Mouse (Mus musculus) heart, embryonic 12.5 days (tissue): ENCODE results near the gene Gm42791. TPM values are rescaled to one million over a fixed set of nuclear protein-coding genes. Genes with fewer than 3 reads are reported as not detected.

Experiments
- ATAC-seq: fragments of 200-750 bp; cut with Nextera tagmentation; 2 replicates; pipeline ENCODE4 v1.8.0; 2017; ENCODE audit warnings: moderate TSS enrichment, moderate library complexity; ENCODE audit not compliant: insufficient number of reproducible peaks, low FRiP score
- H3K27ac ChIP-seq: fragments of 300-500 bp; sonication (generic); 2 replicates; pipeline ENCODE4 v1.5.1; 2016; ENCODE audit warnings: mild to moderate bottlenecking, moderate library complexity; ENCODE audit not compliant: poor library complexity, severe bottlenecking
- H3K27me3 ChIP-seq: fragments of 300-500 bp; sonication (generic); replicated peaks from 2 replicates; pipeline ENCODE4 v1.6.1; 2016; ENCODE audit warnings: mild to moderate bottlenecking, moderate library complexity
- H3K36me3 ChIP-seq: fragments of 300-500 bp; sonication (generic); 2 replicates; pipeline ENCODE4 v1.6.1; 2016; ENCODE audit warnings: mild to moderate bottlenecking, moderate library complexity
- H3K4me1 ChIP-seq: fragments of 300-500 bp; sonication (generic); replicated peaks from 2 replicates; pipeline ENCODE4 v1.6.1; 2016; ENCODE audit warnings: mild to moderate bottlenecking
- H3K4me2 ChIP-seq: fragments of 300-500 bp; sonication (generic); 2 replicates; pipeline ENCODE4 v1.6.1; 2016; ENCODE audit warnings: mild to moderate bottlenecking, moderate library complexity
- H3K4me3 ChIP-seq: fragments of 300-500 bp; sonication (generic); 2 replicates; pipeline ENCODE4 v1.5.1; 2016; ENCODE audit warnings: mild to moderate bottlenecking
- H3K9ac ChIP-seq: fragments of 300-500 bp; sonication (generic); 2 replicates; pipeline ENCODE4 v1.6.1; 2016; ENCODE audit warnings: mild to moderate bottlenecking, moderate library complexity
- H3K9me3 ChIP-seq: fragments of 300-500 bp; sonication (generic); replicated peaks from 2 replicates; pipeline ENCODE4 v1.6.1; 2016; ENCODE audit warnings: mild to moderate bottlenecking, moderate library complexity
- WGBS: fragments of 180-500 bp; shearing (Covaris S2); methylation state at CpG from one replicate; pipeline ENCODE4 v1.1.7; 2016; 5-methylcytosine and 5-hydroxymethylcytosine counted together
- polyA plus RNA-seq: library from polyadenylated mRNA; unstranded; fragments of >200 nt; fragmentation: Nextera tagmentation; extraction: Ambion mirVana; gene quantifications from 2 replicates; pipeline ENCODE4 v1.2.1, GENCODE M21; 2016

Gm42791 gene
- polyA plus RNA-seq, 1 experiment from 2014 or later = not detected

DNA sequence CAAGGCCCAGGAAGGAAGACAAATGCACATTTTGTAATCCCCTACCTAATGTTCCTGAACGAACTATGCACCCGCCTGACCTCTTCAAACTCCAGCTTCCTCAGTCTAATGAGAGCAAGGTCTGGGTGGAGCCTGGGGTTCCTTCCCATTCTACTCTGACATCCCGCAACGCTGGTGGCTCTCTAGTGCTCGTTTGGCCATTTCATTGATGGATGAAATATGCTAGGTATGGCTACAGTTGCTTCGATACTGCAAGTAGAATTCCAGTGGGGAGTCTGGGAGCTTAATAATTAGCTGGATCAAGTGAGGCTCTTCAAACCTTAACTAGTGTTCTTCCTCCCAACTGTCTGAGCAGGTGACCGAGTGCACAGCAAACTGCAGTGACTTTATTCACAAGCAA lies 26.2 kb upstream of the Gm42791 start:
- H3K4me3 ChIP-seq = no peak overlapping the region
- WGBS = 56% methylated on average over 7 of the region's 7 CpGs

DNA sequence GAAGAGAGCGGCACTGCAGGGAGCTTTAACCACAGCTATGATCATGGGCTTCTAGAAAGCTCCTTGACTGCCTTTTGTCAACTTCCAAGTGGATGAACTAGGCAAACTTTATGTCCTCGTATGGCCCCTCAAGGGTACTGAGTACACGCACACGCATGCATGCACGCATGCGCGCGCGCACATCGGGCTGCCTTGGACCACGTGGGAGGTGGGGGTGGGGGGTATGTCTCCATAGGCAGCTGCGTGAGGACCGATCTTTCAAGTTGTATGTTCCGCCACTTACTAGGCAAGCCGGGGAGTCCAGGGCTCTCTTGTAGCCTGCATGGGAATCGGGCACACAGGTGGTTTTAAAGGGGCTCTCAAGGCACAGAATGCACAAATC lies 25.7 kb upstream of the Gm42791 start:
- no peak overlapping the region; the same call in 1 of the 2 replicates for H3K9ac ChIP-seq
- ATAC-seq = no peak
- no peaks in the 10 kb centered on the region for H3K36me3 ChIP-seq
- H3K9me3 ChIP-seq = no peaks in the 10 kb centered on the region
- H3K4me1 ChIP-seq = peaks cover 19% of the 10 kb centered on the region
- H3K27me3 ChIP-seq = no peaks in the 10 kb centered on the region
- no peak overlapping the region for H3K27ac ChIP-seq
- H3K4me3 ChIP-seq = peak overlapping the region; percentile 13; the same call in 1 of the 2 replicates
- peak overlapping the region; percentile 51 for H3K4me2 ChIP-seq
- WGBS = 55% methylated on average over 16 of the region's 16 CpGs

More for the DNA sequence above, 26.2 kb upstream of the Gm42791 start:
- Histone ChIP-seq H3K27ac (no peak overlapping the region), H3K4me1 (peaks cover 19% of the 10 kb centered on the region), H3K9ac (no peak overlapping the region), H3K4me2 (peak overlapping the region; percentile 51; the same call in 1 of the 2 replicates), H3K36me3 (no peaks in the 10 kb centered on the region), H3K27me3 (no peaks in the 10 kb centered on the region), H3K9me3 (no peaks in the 10 kb centered on the region)
- no peak for ATAC-seq

- 40% methylated on average over 18 of the region's 18 CpGs for WGBS
- H3K4me3 ChIP-seq = peak overlapping the region; percentile 13; the same call in 1 of the 2 replicates
- peaks cover 19% of the 10 kb centered on the region for H3K4me1 ChIP-seq
- no peaks in the 10 kb centered on the region for H3K36me3 ChIP-seq
- no peak overlapping the region for H3K27ac ChIP-seq
- no peaks in the 10 kb centered on the region for H3K9me3 ChIP-seq
- H3K4me2 ChIP-seq = peak overlapping the region; percentile 51
- no peak for ATAC-seq
- H3K27me3 ChIP-seq = no peaks in the 10 kb centered on the region
- no peak overlapping the region; the same call in 1 of the 2 replicates for H3K9ac ChIP-seq
These were observed 25.2 kb upstream of the Gm42791 start for GRCm38 (mm10) chr5:149020059-149020680.

- H3K36me3 ChIP-seq = no peaks in the 10 kb centered on the region
- H3K9ac ChIP-seq = no peak overlapping the region
- H3K4me3 ChIP-seq = no peak overlapping the region
- no peak overlapping the region for H3K27ac ChIP-seq
- H3K4me2 ChIP-seq = no peak overlapping the region
- peaks cover 30% of the 10 kb centered on the region for H3K4me1 ChIP-seq
- no peaks in the 10 kb centered on the region for H3K9me3 ChIP-seq
- WGBS = 76% methylated on average over 3 of the region's 3 CpGs
- no peak for ATAC-seq
- no peaks in the 10 kb centered on the region for H3K27me3 ChIP-seq
These were observed 22.9 kb upstream of the Gm42791 start for GRCm38 (mm10) chr5:149017666-149018415.

DNA sequence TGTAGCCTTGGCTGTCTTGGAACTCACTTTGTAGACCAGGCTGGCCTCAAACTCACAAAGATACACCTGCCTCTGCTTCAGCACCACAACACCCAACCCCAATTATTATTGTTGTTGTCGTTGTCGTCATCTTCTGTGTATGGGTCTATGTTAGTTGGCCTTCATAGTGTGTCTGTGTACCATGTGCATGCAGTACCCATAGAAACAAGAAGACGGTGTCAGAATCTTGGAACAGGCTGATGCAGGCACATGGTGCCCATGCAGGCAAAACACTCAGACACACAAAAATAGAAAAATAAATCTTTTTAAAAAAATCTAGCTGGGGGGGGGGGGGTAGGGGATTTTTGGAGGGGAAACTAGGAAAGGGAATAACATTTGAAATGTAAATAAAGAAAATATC lies 22.2 kb upstream of the Gm42791 start:
- 91% methylated on average over 3 of the region's 3 CpGs for WGBS
- no peaks in the 10 kb centered on the region for H3K27me3 ChIP-seq

DNA sequence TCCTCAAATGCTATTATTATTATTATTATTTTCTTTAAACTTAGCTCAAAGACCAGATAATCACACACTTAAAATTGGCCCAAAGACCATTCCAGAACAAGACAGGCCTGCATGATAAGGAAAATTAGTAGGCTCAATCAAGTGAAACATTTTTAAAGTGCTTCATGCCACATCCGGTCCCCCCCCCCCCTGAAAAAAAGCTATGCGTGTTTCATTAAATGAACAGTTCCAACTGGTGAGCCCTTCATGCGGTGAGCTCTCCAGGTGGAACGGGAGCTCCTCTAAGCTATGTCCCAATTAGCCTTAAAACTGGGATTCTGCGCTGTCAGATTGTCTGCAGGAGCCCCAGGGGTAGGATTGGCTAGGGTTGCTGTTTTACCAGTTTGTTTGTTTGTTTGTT lies 21.3 kb upstream of the Gm42791 start:
- ATAC-seq = no peak
- H3K36me3 ChIP-seq = no peaks in the 10 kb centered on the region
- 69% methylated on average over 5 of the region's 5 CpGs for WGBS
- no peak overlapping the region for H3K9ac ChIP-seq
- no peaks in the 10 kb centered on the region for H3K27me3 ChIP-seq
- H3K27ac ChIP-seq = no peak overlapping the region
- H3K9me3 ChIP-seq = peaks cover 3% of the 10 kb centered on the region
- peak overlapping the region; percentile 68; the same call in 1 of the 2 replicates for H3K4me3 ChIP-seq
- peak overlapping the region; percentile 95 for H3K4me2 ChIP-seq
- H3K4me1 ChIP-seq = peaks cover 30% of the 10 kb centered on the region

More for the DNA sequence above, 22.2 kb upstream of the Gm42791 start:
- ATAC-seq = no peak
- Histone ChIP-seq H3K9ac (no peak overlapping the region), H3K4me3 (no peak overlapping the region), H3K36me3 (no peaks in the 10 kb centered on the region), H3K9me3 (peaks cover 3% of the 10 kb centered on the region), H3K4me1 (peaks cover 30% of the 10 kb centered on the region), H3K27ac (no peak overlapping the region), H3K4me2 (no peak overlapping the region)

GRCm38 (mm10) chr5:149015335-149016201 lies 20.6 kb upstream of the Gm42791 start:
- Histone ChIP-seq H3K4me1 (peaks cover 24% of the 10 kb centered on the region), H3K9ac (peak overlapping the region; percentile 84), H3K4me3 (peak overlapping the region; percentile 68), H3K36me3 (no peaks in the 10 kb centered on the region), H3K27ac (peak overlapping the region; percentile 40), H3K4me2 (peak overlapping the region; percentile 95), H3K27me3 (no peaks in the 10 kb centered on the region), H3K9me3 (peaks cover 3% of the 10 kb centered on the region)
- WGBS = 1% methylated on average over 37 of the region's 37 CpGs
- ATAC-seq = peak; percentile 73

GRCm38 (mm10) chr5:149014600-149015268 lies 19.8 kb upstream of the Gm42791 start:
- Histone ChIP-seq H3K4me1 (peaks cover 17% of the 10 kb centered on the region), H3K4me2 (peak overlapping the region; percentile 95), H3K27ac (no peak overlapping the region), H3K9ac (peak overlapping the region; percentile 84), H3K4me3 (peak overlapping the region; percentile 68), H3K36me3 (no peaks in the 10 kb centered on the region), H3K27me3 (no peaks in the 10 kb centered on the region), H3K9me3 (peaks cover 3% of the 10 kb centered on the region)
- no peak for ATAC-seq
- 21% methylated on average over 17 of the region's 17 CpGs for WGBS

DNA sequence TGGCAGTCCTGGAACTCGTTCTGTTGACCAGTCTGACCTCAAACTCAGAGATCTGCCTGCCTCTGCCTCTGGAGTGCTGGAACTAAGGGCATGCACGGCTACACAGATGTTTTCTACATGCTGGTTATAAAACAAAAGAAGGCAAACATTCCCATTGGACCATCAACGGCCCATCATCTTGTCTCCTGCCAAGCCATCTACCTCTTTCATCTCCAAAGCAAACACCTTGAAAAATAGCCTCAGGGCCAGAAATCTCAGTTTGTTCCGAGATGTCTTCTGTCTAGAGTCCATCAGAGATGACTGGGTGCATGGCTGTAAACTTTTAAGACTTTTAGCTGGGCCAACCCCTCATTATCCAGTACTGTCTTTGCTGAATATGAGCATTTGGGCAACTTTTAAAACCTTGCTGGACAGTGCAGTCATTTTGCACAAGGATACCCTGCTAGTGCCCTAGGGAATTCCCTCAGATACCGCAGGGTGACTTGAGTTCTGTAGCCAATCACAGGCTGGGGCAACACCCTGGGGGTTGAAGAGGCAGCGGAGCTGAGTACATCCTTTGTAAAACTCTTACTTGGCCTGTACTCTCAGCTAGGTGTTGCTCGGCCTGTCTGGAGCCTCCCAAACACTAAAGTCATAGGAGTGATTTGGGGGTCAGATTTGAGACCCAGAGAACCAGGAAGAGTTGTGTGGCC lies 19.0 kb upstream of the Gm42791 start:
- Histone ChIP-seq H3K9me3 (peaks cover 3% of the 10 kb centered on the region), H3K9ac (no peak overlapping the region), H3K27me3 (no peaks in the 10 kb centered on the region), H3K4me3 (no peak overlapping the region), H3K27ac (no peak overlapping the region), H3K36me3 (no peaks in the 10 kb centered on the region), H3K4me2 (0 out of 2 replicates have a peak overlapping the region, but pooled peaks have one; percentile 95), H3K4me1 (peaks cover 21% of the 10 kb centered on the region)
- ATAC-seq = no peak
- 72% methylated on average over 7 of the region's 7 CpGs for WGBS

DNA sequence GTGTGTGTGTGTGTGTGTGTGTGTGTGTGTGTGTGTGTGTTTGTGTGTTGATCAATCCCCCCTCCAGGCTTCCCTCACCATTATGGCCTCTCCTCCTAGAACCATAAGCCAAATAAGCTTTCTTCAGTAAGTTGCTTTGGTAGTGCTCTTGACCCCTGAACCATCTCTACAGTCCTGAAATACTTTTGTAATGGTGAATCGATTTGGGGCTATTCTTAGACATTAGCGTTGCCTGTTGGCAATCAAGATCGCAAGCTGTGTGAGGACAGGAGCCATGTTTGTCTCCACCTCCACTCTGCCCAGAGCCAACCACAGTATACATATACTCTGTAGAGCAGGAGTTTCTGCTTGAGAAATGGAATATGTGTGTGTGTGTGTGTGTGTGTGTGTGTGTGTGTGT lies 14.2 kb upstream of the Gm42791 start:
- no peak for ATAC-seq
- no peaks in the 10 kb centered on the region for H3K36me3 ChIP-seq
- peaks cover 26% of the 10 kb centered on the region for H3K4me1 ChIP-seq
- H3K4me3 ChIP-seq = no peak overlapping the region
- no peaks in the 10 kb centered on the region for H3K27me3 ChIP-seq
- H3K4me2 ChIP-seq = no peak overlapping the region
- peak overlapping the region; percentile 28; the same call in 1 of the 2 replicates for H3K27ac ChIP-seq
- 47% methylated on average over 3 of the region's 3 CpGs for WGBS
- H3K9me3 ChIP-seq = peaks cover 3% of the 10 kb centered on the region
- no peak overlapping the region for H3K9ac ChIP-seq
